Mouse (Mus musculus): ENCODE results near the gene Vmn2r8. TPM values are rescaled to one million over a fixed set of nuclear protein-coding genes. Genes with fewer than 3 reads are reported as not detected.
"Not testable (repeated sequence)": the region's sequence is repeated elsewhere in the genome, so short reads cannot be mapped to it uniquely, and the experiment has no call there.

The Vmn2r8 gene
- not detected in 2 replicates for polyA plus RNA-seq (2015; fragmentation: Nextera tagmentation; extraction: Ambion mirVana)

GRCm38 (mm10) chr5:108808750-108809149 lies at the start of gene Vmn2r8:
Gene Vmn2r8, minus strand, starts transcription at chr5:108808850.
- ATAC-seq (ENCODE audit: insufficient number of reproducible peaks, low FRiP score, low TSS enrichment, low read depth); H3K4me2 ChIP-seq; H3K27ac ChIP-seq; H3K4me1 ChIP-seq; H3K4me3 ChIP-seq; H3K36me3 ChIP-seq; H3K27me3 ChIP-seq; H3K9ac ChIP-seq; H3K9me3 ChIP-seq: not testable (repeated sequence)
- WGBS: 80% methylated on average over 2 of the region's 2 CpGs

GRCm38 (mm10) chr5:108852501-108852900 lies 43.9 kb upstream of the Vmn2r8 start, which contains the start of gene Vmn2r9:
Gene Vmn2r9, minus strand, starts transcription at chr5:108852601.
- H3K36me3 ChIP-seq; H3K4me1 ChIP-seq; H3K9ac ChIP-seq; H3K27me3 ChIP-seq; H3K4me2 ChIP-seq; H3K9me3 ChIP-seq; ATAC-seq (ENCODE audit: insufficient number of reproducible peaks, low FRiP score, low TSS enrichment, low read depth); H3K27ac ChIP-seq; H3K4me3 ChIP-seq: not testable (repeated sequence)
- WGBS: 67% methylated on average over 1 of the region's 1 CpGs

GRCm38 (mm10) chr5:108849466-108849865 lies 40.8 kb upstream of the Vmn2r8 start:
- H3K9me3 ChIP-seq: no peaks in the 10 kb centered on the region
- WGBS: 28% methylated on average over 1 of the region's 1 CpGs
- no peak overlapping the region for H3K9ac ChIP-seq
- no peaks in the 10 kb centered on the region for H3K27me3 ChIP-seq
- no peaks in the 10 kb centered on the region for H3K4me1 ChIP-seq
- no peak for ATAC-seq (ENCODE audit: insufficient number of reproducible peaks, low FRiP score, low TSS enrichment, low read depth)
- no peaks in the 10 kb centered on the region for H3K36me3 ChIP-seq
- H3K27ac ChIP-seq: no peak overlapping the region
- no peak overlapping the region for H3K4me2 ChIP-seq
- H3K4me3 ChIP-seq: no peak overlapping the region

- no peak for ATAC-seq (ENCODE audit: insufficient number of reproducible peaks, low FRiP score, low TSS enrichment, low read depth)
- WGBS: 68% methylated on average over 1 of the region's 1 CpGs
Measured at GRCm38 (mm10) chr5:108836156-108836555, 27.5 kb upstream of the Vmn2r8 start.

GRCm38 (mm10) chr5:108823276-108823675 lies 14.6 kb upstream of the Vmn2r8 start:
- no peak overlapping the region for H3K27ac ChIP-seq
- H3K36me3 ChIP-seq: no peaks in the 10 kb centered on the region
- no peaks in the 10 kb centered on the region for H3K9me3 ChIP-seq
- no peak for ATAC-seq (ENCODE audit: insufficient number of reproducible peaks, low FRiP score, low TSS enrichment, low read depth)
- no peak overlapping the region for H3K4me3 ChIP-seq
- no peaks in the 10 kb centered on the region for H3K4me1 ChIP-seq
- H3K27me3 ChIP-seq: no peaks in the 10 kb centered on the region
- H3K9ac ChIP-seq: no peak overlapping the region
- H3K4me2 ChIP-seq: no peak overlapping the region
- 88% methylated on average over 2 of the region's 2 CpGs for WGBS

More at GRCm38 (mm10) chr5:108836156-108836555, 27.5 kb upstream of the Vmn2r8 start:
- Histone ChIP-seq H3K4me2 (no peak overlapping the region), H3K9ac (no peak overlapping the region), H3K27ac (no peak overlapping the region), H3K36me3 (no peaks in the 10 kb centered on the region), H3K4me3 (no peak overlapping the region), H3K9me3 (no peaks in the 10 kb centered on the region), H3K27me3 (no peaks in the 10 kb centered on the region), H3K4me1 (no peaks in the 10 kb centered on the region)

GRCm38 (mm10) chr5:108803646-108804045 lies 5.0 kb downstream of the Vmn2r8 start:
- ATAC-seq (ENCODE audit: insufficient number of reproducible peaks, low FRiP score, low TSS enrichment, low read depth): no peak
- Histone ChIP-seq H3K36me3 (no peaks in the 10 kb centered on the region), H3K27me3 (no peaks in the 10 kb centered on the region), H3K9me3 (no peaks in the 10 kb centered on the region), H3K4me2 (no peak overlapping the region), H3K9ac (no peak overlapping the region), H3K4me1 (no peaks in the 10 kb centered on the region), H3K27ac (no peak overlapping the region), H3K4me3 (no peak overlapping the region)
- 39% methylated on average over 1 of the region's 1 CpGs for WGBS

GRCm38 (mm10) chr5:108795263-108795662 lies 13.4 kb downstream of the Vmn2r8 start, which contains the start of gene Tmed11:
Gene Tmed11, minus strand, starts transcription at chr5:108795363.
- ATAC-seq (ENCODE audit: insufficient number of reproducible peaks, low FRiP score, low TSS enrichment, low read depth); H3K27me3 ChIP-seq; H3K4me1 ChIP-seq; H3K9ac ChIP-seq; H3K9me3 ChIP-seq; H3K27ac ChIP-seq; H3K4me3 ChIP-seq; H3K4me2 ChIP-seq; H3K36me3 ChIP-seq: not testable (repeated sequence)
- 61% methylated on average over 2 of the region's 2 CpGs for WGBS

GRCm38 (mm10) chr5:108790385-108790784 lies 18.3 kb downstream of the Vmn2r8 start:
- H3K27ac ChIP-seq; H3K36me3 ChIP-seq; H3K4me3 ChIP-seq; H3K27me3 ChIP-seq; H3K4me1 ChIP-seq; H3K4me2 ChIP-seq; H3K9ac ChIP-seq; ATAC-seq (ENCODE audit: insufficient number of reproducible peaks, low FRiP score, low TSS enrichment, low read depth); H3K9me3 ChIP-seq: not testable (repeated sequence)
- WGBS: 31% methylated on average over 1 of the region's 1 CpGs

GRCm38 (mm10) chr5:108774630-108775306 lies 33.9 kb downstream of the Vmn2r8 start, which contains the start of gene Rnf212:
Gene Rnf212, minus strand, starts transcription at chr5:108774982.
- H3K4me3 ChIP-seq: no peak within 1 kb of the TSS
- no peaks in the 10 kb centered on the region for H3K27me3 ChIP-seq
- H3K27ac ChIP-seq: no peak within 1 kb of the TSS
- H3K4me1 ChIP-seq: no peaks in the 10 kb centered on the region
- no peak within 1 kb of the TSS for H3K4me2 ChIP-seq
- H3K9me3 ChIP-seq: no peaks in the 10 kb centered on the region; the same call in 1 of the 2 replicates
- WGBS: 76% methylated on average over 40 of the region's 40 CpGs
- no peak for ATAC-seq (ENCODE audit: insufficient number of reproducible peaks, low FRiP score, low TSS enrichment, low read depth)
- no peaks in the 10 kb centered on the region for H3K36me3 ChIP-seq
- no peak within 1 kb of the TSS for H3K9ac ChIP-seq

- ATAC-seq (ENCODE audit: insufficient number of reproducible peaks, low FRiP score, low TSS enrichment, low read depth): no peak
- no peaks in the 10 kb centered on the region for H3K4me1 ChIP-seq
- H3K27me3 ChIP-seq: no peaks in the 10 kb centered on the region
- no peak overlapping the region for H3K4me3 ChIP-seq
- no peak overlapping the region for H3K27ac ChIP-seq
- H3K36me3 ChIP-seq: no peaks in the 10 kb centered on the region
- WGBS: 80% methylated on average over 2 of the region's 2 CpGs
- H3K4me2 ChIP-seq: no peak overlapping the region
- H3K9ac ChIP-seq: no peak overlapping the region
- no peaks in the 10 kb centered on the region for H3K9me3 ChIP-seq
Measured at GRCm38 (mm10) chr5:108760002-108760401, 48.6 kb downstream of the Vmn2r8 start.

GRCm38 (mm10) chr5:108758396-108758795 lies 50.3 kb downstream of the Vmn2r8 start:
- WGBS: 42% methylated on average over 3 of the region's 3 CpGs
- Histone ChIP-seq H3K4me3 (no peak overlapping the region), H3K27ac (no peak overlapping the region), H3K4me2 (no peak overlapping the region), H3K9ac (no peak overlapping the region), H3K9me3 (no peaks in the 10 kb centered on the region), H3K36me3 (no peaks in the 10 kb centered on the region), H3K27me3 (no peaks in the 10 kb centered on the region), H3K4me1 (no peaks in the 10 kb centered on the region)
- no peak for ATAC-seq (ENCODE audit: insufficient number of reproducible peaks, low FRiP score, low TSS enrichment, low read depth)

GRCm38 (mm10) chr5:108751258-108751657 lies 57.4 kb downstream of the Vmn2r8 start:
- not testable (repeated sequence) for H3K36me3 ChIP-seq; ATAC-seq (ENCODE audit: insufficient number of reproducible peaks, low FRiP score, low TSS enrichment, low read depth); H3K9me3 ChIP-seq; H3K27ac ChIP-seq; H3K9ac ChIP-seq; H3K4me2 ChIP-seq; H3K4me1 ChIP-seq; H3K27me3 ChIP-seq; H3K4me3 ChIP-seq
- WGBS: 79% methylated on average over 4 of the region's 4 CpGs

Measured in limb, embryonic 15.5 days (tissue).